Mouse (Mus musculus) MEL (cell line): Measurements from ENCODE around the gene Car15. TPM values are rescaled to one million over a fixed set of nuclear protein-coding genes. Genes with fewer than 3 reads are reported as not detected.

Experiments used
- DNase-seq: peaks from one replicate; pipeline ENCODE4 v3.0.0; 2011; ENCODE audit warnings: low read depth, low spot score
- H3K27ac ChIP-seq: 2 replicates; pipeline ENCODE4 v1.5.1; 2012; ENCODE audit warnings: low read depth, mild to moderate bottlenecking, control low read depth, low read length, moderate library complexity; ENCODE audit not compliant: control insufficient read depth
- H3K27me3 ChIP-seq, 2 experiments: fragments of 150-350 bp in 1 of 2; sonication (generic) in 1 of 2; 2 replicates each; pipeline ENCODE4 v1.6.1; 2012; ENCODE audit warnings: low read length in 2 of 2, mild to moderate bottlenecking in 2 of 2, improper control_type of control experiment in 1 of 2, moderate library complexity in 1 of 2; ENCODE audit not compliant: insufficient read depth in 2 of 2, control insufficient read depth in 1 of 2
- H3K36me3 ChIP-seq, 2 experiments: 2 replicates each; pipeline ENCODE4 v1.6.1; 2012 to 2014; ENCODE audit warnings: low read length in 2 of 2, improper control_type of control experiment in 1 of 2, inconsistent platforms in 1 of 2, mild to moderate bottlenecking in 1 of 2; ENCODE audit not compliant: insufficient read depth in 2 of 2, control insufficient read depth in 1 of 2
- H3K4me1 ChIP-seq, 2 experiments: fragments of 150-350 bp in 1 of 2; sonication (generic) in 1 of 2; 2 replicates each; pipeline ENCODE4 v1.6.1; 2012; ENCODE audit warnings: low read length in 2 of 2, improper control_type of control experiment in 1 of 2, mild to moderate bottlenecking in 1 of 2; ENCODE audit not compliant: insufficient read depth in 2 of 2, control insufficient read depth in 1 of 2
- H3K4me3 ChIP-seq, 2 experiments: fragments of 150-350 bp in 1 of 2; sonication (generic) in 1 of 2; 2 replicates each; pipeline ENCODE4 v1.5.1; 2012; ENCODE audit warnings: low read depth in 2 of 2, low read length in 2 of 2, mild to moderate bottlenecking in 2 of 2, moderate library complexity in 2 of 2, control low read depth in 1 of 2, improper control_type of control experiment in 1 of 2; ENCODE audit not compliant: control insufficient read depth in 1 of 2, insufficient read depth in 1 of 2
- H3K79me2 ChIP-seq: 2 replicates; pipeline ENCODE4 v1.6.1; 2012; ENCODE audit warnings: mild to moderate bottlenecking, low read length, moderate library complexity; ENCODE audit not compliant: control insufficient read depth, poor library complexity, insufficient read depth
- H3K9ac ChIP-seq: 2 replicates; pipeline ENCODE4 v1.6.1; 2012; ENCODE audit warnings: low read depth, mild to moderate bottlenecking, control low read depth, low read length, moderate library complexity; ENCODE audit not compliant: control insufficient read depth, poor library complexity, severe bottlenecking
- H3K9me3 ChIP-seq: fragments of 150-350 bp; sonication (generic); replicated peaks from 2 replicates; pipeline ENCODE4 v1.6.1; 2012; ENCODE audit warnings: mild to moderate bottlenecking, low read length, improper control_type of control experiment, moderate library complexity; ENCODE audit not compliant: insufficient read depth
- BHLHE40 ChIP-seq: IDR thresholded peaks from 2 replicates; pipeline ENCODE4 v1.6.1; 2012; ENCODE audit warnings: low read depth, mild to moderate bottlenecking, inconsistent platforms, low read length, improper control_type of control experiment, borderline replicate concordance
- CHD1 ChIP-seq: IDR thresholded peaks from 2 replicates; pipeline ENCODE4 v1.6.1; 2012; ENCODE audit warnings: low read depth, mild to moderate bottlenecking, inconsistent platforms, low read length, improper control_type of control experiment
- ELF1 ChIP-seq: IDR thresholded peaks from 2 replicates; pipeline ENCODE4 v1.6.1; 2014; ENCODE audit warnings: low read depth, mild to moderate bottlenecking, inconsistent platforms, low read length, improper control_type of control experiment, moderate library complexity
- EP300 ChIP-seq, 2 experiments: IDR thresholded peaks; 2 replicates each; pipeline ENCODE4 v1.6.1; 2011; ENCODE audit warnings: improper control_type of control experiment in 2 of 2, low read length in 2 of 2, low read depth in 1 of 2, mild to moderate bottlenecking in 1 of 2
- ETS1 ChIP-seq: IDR thresholded peaks from 2 replicates; pipeline ENCODE4 v1.6.1; 2012; ENCODE audit warnings: low read depth, mild to moderate bottlenecking, inconsistent platforms, low read length, improper control_type of control experiment, moderate library complexity
- GABPA ChIP-seq: IDR thresholded peaks from 2 replicates; pipeline ENCODE4 v1.6.1; 2012; ENCODE audit warnings: low read depth, mild to moderate bottlenecking, inconsistent platforms, low read length, improper control_type of control experiment, moderate library complexity
- GATA1 ChIP-seq: IDR thresholded peaks from 2 replicates; pipeline ENCODE4 v1.6.1; 2011; ENCODE audit warnings: low read depth, low read length, improper control_type of control experiment
- HCFC1 ChIP-seq: IDR thresholded peaks from 2 replicates; pipeline ENCODE4 v1.6.1; 2012; ENCODE audit warnings: low read depth, mild to moderate bottlenecking, inconsistent platforms, low read length, improper control_type of control experiment, moderate library complexity
- JUND ChIP-seq: IDR thresholded peaks from 2 replicates; pipeline ENCODE4 v1.6.1; 2011; ENCODE audit warnings: low read depth, mild to moderate bottlenecking, improper control_type of control experiment, low read length
- KAT2A ChIP-seq: conservative IDR thresholded peaks from 2 replicates; pipeline ENCODE4 v1.6.1; 2012; ENCODE audit warnings: low read depth, low read length, improper control_type of control experiment, inconsistent platforms
- MAX ChIP-seq: IDR thresholded peaks from 2 replicates; pipeline ENCODE4 v1.6.1; 2011; ENCODE audit warnings: low read length, improper control_type of control experiment
- MAZ ChIP-seq: IDR thresholded peaks from 2 replicates; pipeline ENCODE4 v1.6.1; 2012; ENCODE audit warnings: low read depth, mild to moderate bottlenecking, inconsistent platforms, low read length, improper control_type of control experiment
- MEF2A ChIP-seq: IDR thresholded peaks from 2 replicates; pipeline ENCODE4 v1.6.1; 2014; ENCODE audit warnings: low read depth, mild to moderate bottlenecking, inconsistent platforms, low read length, improper control_type of control experiment; ENCODE audit not compliant: poor library complexity, insufficient replicate concordance, severe bottlenecking; ENCODE audit errors: extremely low read depth
- MXI1 ChIP-seq: IDR thresholded peaks from 2 replicates; pipeline ENCODE4 v1.6.1; 2011; ENCODE audit warnings: mild to moderate bottlenecking, low read depth, low read length, improper control_type of control experiment
- MYB ChIP-seq: IDR thresholded peaks from 2 replicates; pipeline ENCODE4 v1.6.1; 2011; ENCODE audit warnings: mild to moderate bottlenecking, low read depth, low read length, improper control_type of control experiment
- MYC ChIP-seq: IDR thresholded peaks from 2 replicates; pipeline ENCODE4 v1.6.1; 2011; ENCODE audit warnings: low read depth, mild to moderate bottlenecking, low read length, improper control_type of control experiment, moderate library complexity
- NELFE ChIP-seq: IDR thresholded peaks from 2 replicates; pipeline ENCODE4 v1.6.1; 2011; ENCODE audit warnings: low read depth, low read length, improper control_type of control experiment
- POLR2AphosphoS5 ChIP-seq: IDR thresholded peaks from 2 replicates; pipeline ENCODE4 v1.6.1; 2012; ENCODE audit warnings: low read depth, borderline replicate concordance, mild to moderate bottlenecking, inconsistent platforms, low read length, moderate library complexity, mixed read lengths
- RCOR1 ChIP-seq: IDR thresholded peaks from 2 replicates; pipeline ENCODE4 v1.6.1; 2012; ENCODE audit warnings: low read depth, mild to moderate bottlenecking, inconsistent platforms, low read length, improper control_type of control experiment
- SIN3A ChIP-seq: IDR thresholded peaks from 2 replicates; pipeline ENCODE4 v1.6.1; 2012; ENCODE audit warnings: low read length, improper control_type of control experiment, inconsistent platforms
- TAL1 ChIP-seq: IDR thresholded peaks from 2 replicates; pipeline ENCODE4 v1.6.1; 2012; ENCODE audit warnings: mild to moderate bottlenecking, inconsistent platforms, low read length, moderate library complexity, mixed read lengths
- TBP ChIP-seq: IDR thresholded peaks from 2 replicates; pipeline ENCODE4 v1.8.0; 2011; ENCODE audit warnings: low read depth, low read length, improper control_type of control experiment
- TCF12 ChIP-seq: IDR thresholded peaks from 2 replicates; pipeline ENCODE4 v1.6.1; 2014; ENCODE audit warnings: low read depth, mild to moderate bottlenecking, inconsistent platforms, low read length, improper control_type of control experiment, moderate library complexity
- UBTF ChIP-seq: IDR thresholded peaks from 2 replicates; pipeline ENCODE4 v1.6.1; 2012; ENCODE audit warnings: low read depth, mild to moderate bottlenecking, inconsistent platforms, low read length, improper control_type of control experiment, moderate library complexity, borderline replicate concordance; ENCODE audit not compliant: insufficient read depth
- ZKSCAN1 ChIP-seq: IDR thresholded peaks from 2 replicates; pipeline ENCODE4 v1.6.1; 2012; ENCODE audit warnings: low read depth, mild to moderate bottlenecking, inconsistent platforms, low read length, improper control_type of control experiment, moderate library complexity
- ZMIZ1 ChIP-seq: IDR thresholded peaks from 2 replicates; pipeline ENCODE4 v1.6.1; 2012; ENCODE audit warnings: low read depth, mild to moderate bottlenecking, inconsistent platforms, low read length, improper control_type of control experiment, moderate library complexity
- ZNF384 ChIP-seq: IDR thresholded peaks from 2 replicates; pipeline ENCODE4 v1.6.1; 2012; ENCODE audit warnings: low read depth, mild to moderate bottlenecking, inconsistent platforms, low read length, improper control_type of control experiment
- polyA plus RNA-seq, 2 experiments: library from polyadenylated mRNA; stranded (reverse) in 1 of 2; unstranded in 1 of 2; fragments of >175 nt in 1 of 2; fragments of >200 nt in 1 of 2; gene quantifications; 2 replicates each; pipeline versions ENCODE4 v1.2.1 to v1.2.4; 2012; ENCODE audit warnings: low replicate concordance in 2 of 2, low read depth in 1 of 2; ENCODE audit not compliant: insufficient read length in 2 of 2, insufficient read depth in 1 of 2, missing spikeins in 1 of 2
- total RNA-seq: library from RNA; depleted of rRNA; stranded (reverse); fragments of 300-350 nt; gene quantifications from 2 replicates; pipeline ENCODE4 v1.2.3, GENCODE M21; 2012

The Car15 gene
- total and polyA plus RNA-seq, 3 experiments: 2.0 to 3.6 TPM; not detected in 1

DNA sequence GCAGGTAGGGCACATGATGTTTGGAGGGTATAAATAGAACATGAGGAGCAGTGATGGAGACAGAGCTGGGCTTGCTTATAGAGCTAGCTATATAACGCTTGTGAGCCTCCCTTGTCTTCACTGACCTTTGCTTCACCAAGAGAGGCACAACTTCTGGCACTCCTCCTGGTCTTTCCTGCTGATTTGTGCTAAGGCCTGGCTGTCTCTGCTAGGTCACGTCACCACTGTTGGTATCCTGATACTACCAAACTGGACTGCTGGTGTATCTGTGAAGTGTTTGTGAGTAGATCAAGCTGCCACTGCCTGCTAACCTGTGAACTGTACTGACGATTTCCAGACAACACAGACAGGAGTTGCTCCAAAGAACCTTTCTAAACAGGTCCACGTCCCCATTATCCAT lies 37.0 kb upstream of the Car15 start:
- peaks cover 2 to 25% of the 10 kb centered on the region in 2 experiments; a peak in 3 of 4 replicates for H3K36me3 ChIP-seq
- no peaks in the 10 kb centered on the region for H3K27me3 ChIP-seq
- H3K79me2 ChIP-seq: peaks cover 8% of the 10 kb centered on the region
- TF ChIP-seq ZNF384: no peak
- TF ChIP-seq CHD1: no peak
- no peak for TF ChIP-seq TAL1
- no peak for TF ChIP-seq TBP
- DNase-seq: no peak
- H3K9me3 ChIP-seq: no peaks in the 10 kb centered on the region
- peaks cover 6 to 19% of the 10 kb centered on the region in 2 experiments for H3K4me1 ChIP-seq
- H3K9ac ChIP-seq: no peak overlapping the region
- no peak overlapping the region for H3K4me3 ChIP-seq
- no peak overlapping the region for H3K27ac ChIP-seq

- Histone ChIP-seq H3K4me3 (no peak overlapping the region), H3K4me1 (peaks cover 9 to 38% of the 10 kb centered on the region in 2 experiments), H3K79me2 (peaks cover 4% of the 10 kb centered on the region), H3K27ac (no peak overlapping the region), H3K27me3 (no peaks in the 10 kb centered on the region), H3K9ac (no peak overlapping the region), H3K9me3 (no peaks in the 10 kb centered on the region), H3K36me3 (peaks cover 5 to 44% of the 10 kb centered on the region in 2 experiments)
- TF ChIP-seq BHLHE40: peak; percentile 22; the same call in 1 of the 2 replicates
- no peak for TF ChIP-seq CHD1
- TF ChIP-seq GABPA: no peak
- TF ChIP-seq TAL1: peak; percentile 93
- TF ChIP-seq JUND: no peak
- peak; percentile 77 for TF ChIP-seq RCOR1
- TF ChIP-seq ETS1: peak; percentile 42; the same call in 1 of the 2 replicates
- peak; percentile 76 for TF ChIP-seq TCF12
- TF ChIP-seq MAZ: no peak
- no peak for TF ChIP-seq POLR2AphosphoS5
- peak; percentile 19 to 67; a peak in 3 of 4 replicates for TF ChIP-seq EP300 (IDR thresholded peaks at IDR 0.05; ENCODE audit: low read depth in 1 of 2, low read length in 2 of 2)
- peak; percentile 71 for TF ChIP-seq GATA1
- TF ChIP-seq NELFE: no peak
- DNase-seq: peak; percentile 43
These were observed 34.8 kb upstream of the Car15 start for GRCm38 (mm10) chr16:17872995-17873394.

- Histone ChIP-seq H3K36me3 (peaks cover 5 to 44% of the 10 kb centered on the region in 2 experiments), H3K9me3 (no peaks in the 10 kb centered on the region), H3K9ac (no peak overlapping the region), H3K27ac (peak overlapping the region; percentile 53), H3K4me1 (peaks cover 9 to 38% of the 10 kb centered on the region in 2 experiments), H3K79me2 (peaks cover 4% of the 10 kb centered on the region), H3K27me3 (no peaks in the 10 kb centered on the region), H3K4me3 (no peak overlapping the region)
- DNase-seq: peak; percentile 88
- TF ChIP-seq MYB (no peak), CHD1 (no peak), ZKSCAN1 (no peak), HCFC1 (no peak; the same call in 1 of the 2 replicates), MEF2A (no peak), MAZ (no peak), MAX (peak; percentile 95), SIN3A (peak; percentile 98), ELF1 (no peak), MYC (peak; percentile 94), KAT2A (no peak), UBTF (no peak), GATA1 (peak; percentile 94), MXI1 (peak; percentile 98), ZMIZ1 (no peak)
These were observed 33.1 kb upstream of the Car15 start for GRCm38 (mm10) chr16:17871248-17871647.
